Mouse (Mus musculus) heart, embryonic 10.5 days (tissue): ENCODE measurements around the gene Galnt4. TPM values are rescaled to one million over a fixed set of nuclear protein-coding genes. Genes with fewer than 3 reads are reported as not detected.

Experiments
- DNase-seq: peaks from one replicate; pipeline ENCODE4 v3.0.0-alpha.2; 2017; ENCODE audit warnings: low spot score
- H3K27ac ChIP-seq: fragments of 300-500 bp; sonication (generic); 2 replicates; pipeline ENCODE4 v1.5.1; 2016; ENCODE audit warnings: mild to moderate bottlenecking
- H3K27me3 ChIP-seq: fragments of 300-500 bp; sonication (generic); 2 replicates; pipeline ENCODE4 v1.6.1; 2016; ENCODE audit warnings: mild to moderate bottlenecking; ENCODE audit not compliant: poor library complexity, insufficient read depth, severe bottlenecking
- H3K36me3 ChIP-seq: fragments of 300-500 bp; sonication (generic); 2 replicates; pipeline ENCODE4 v1.6.1; 2016; ENCODE audit warnings: mild to moderate bottlenecking, moderate library complexity
- H3K4me1 ChIP-seq: fragments of 300-500 bp; sonication (generic); 2 replicates; pipeline ENCODE4 v1.6.1; 2016; ENCODE audit warnings: mild to moderate bottlenecking
- H3K4me3 ChIP-seq: fragments of 300-500 bp; sonication (generic); 2 replicates; pipeline ENCODE4 v1.5.1; 2016; ENCODE audit warnings: mild to moderate bottlenecking, moderate library complexity
- H3K9me3 ChIP-seq: fragments of 300-500 bp; sonication (generic); 2 replicates; pipeline ENCODE4 v1.6.1; 2016; ENCODE audit warnings: mild to moderate bottlenecking, moderate library complexity
- WGBS: fragments of 180-500 bp; shearing (Covaris S2); methylation state at CpG from one replicate; pipeline ENCODE4 v1.1.7; 2016; 5-methylcytosine and 5-hydroxymethylcytosine counted together
- polyA plus RNA-seq: library from polyadenylated mRNA; unstranded; fragments of >200 nt; fragmentation: Nextera tagmentation; extraction: Ambion mirVana; gene quantifications from 2 replicates; pipeline ENCODE4 v1.2.1, GENCODE M21; 2016

The Galnt4 gene
- polyA plus RNA-seq: 6.6 TPM in 2 replicates

DNA sequence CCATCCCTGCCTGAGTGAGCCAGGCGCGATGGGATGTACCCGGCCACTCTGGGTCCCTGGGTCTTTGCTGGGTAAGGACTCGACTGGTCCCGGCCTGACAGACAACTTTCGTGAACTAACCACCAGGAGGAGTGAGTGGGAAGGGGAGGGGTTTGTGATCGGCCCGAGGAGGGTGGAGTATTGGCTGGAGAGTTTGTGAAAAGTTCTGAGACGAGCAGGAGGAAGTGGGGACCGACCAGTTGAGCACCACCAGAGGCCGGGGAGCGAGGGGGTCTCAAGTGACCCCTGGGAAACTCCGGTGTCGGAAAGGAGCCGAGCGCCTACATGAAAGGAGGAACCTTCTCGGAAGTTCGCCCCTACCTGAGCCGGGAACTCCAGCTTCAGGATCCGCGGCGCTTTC lies at the start of gene Galnt4:
Galnt4 (plus strand) TSS at position 196 of the 400 bp plus-strand sequence.
- H3K36me3 ChIP-seq: peaks cover 27% of the 10 kb centered on the region
- peaks cover 11% of the 10 kb centered on the region for H3K4me1 ChIP-seq
- no peaks in the 10 kb centered on the region for H3K27me3 ChIP-seq
- DNase-seq: peak; percentile 95
- peak within 1 kb of the TSS; percentile 93 for H3K4me3 ChIP-seq
- H3K9me3 ChIP-seq: no peaks in the 10 kb centered on the region
- WGBS: under 1% methylated on average over 22 of the region's 22 CpGs
- peak within 1 kb of the TSS; percentile 95 for H3K27ac ChIP-seq

DNA sequence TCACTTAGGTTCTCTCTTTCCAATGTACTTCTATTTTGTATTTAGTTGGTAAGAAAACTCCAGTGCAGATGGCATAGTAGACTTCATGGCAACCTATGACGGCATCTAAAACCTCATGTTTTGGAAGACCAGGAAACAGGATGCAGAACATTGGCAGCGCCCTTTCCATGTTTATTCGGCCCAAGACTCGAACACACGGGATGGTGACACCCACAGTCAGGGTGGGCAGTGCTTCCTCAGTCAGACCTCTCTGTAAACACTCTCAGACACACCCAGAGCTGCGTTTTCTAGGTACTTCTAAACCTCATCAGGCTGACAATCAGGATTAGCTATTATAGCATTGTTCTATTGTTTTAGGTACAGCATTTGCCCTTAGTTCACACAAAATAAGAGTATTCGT lies 47.4 kb upstream of the Galnt4 start:
- DNase-seq: peak; percentile 14
- WGBS: 85% methylated on average over 7 of the region's 7 CpGs
- Histone ChIP-seq H3K36me3 (no peaks in the 10 kb centered on the region), H3K9me3 (no peaks in the 10 kb centered on the region), H3K27me3 (no peaks in the 10 kb centered on the region), H3K4me3 (no peak overlapping the region), H3K27ac (no peak overlapping the region), H3K4me1 (no peaks in the 10 kb centered on the region)

GRCm38 (mm10) chr10:99061418-99061817 lies 46.5 kb upstream of the Galnt4 start:
- no peaks in the 10 kb centered on the region for H3K36me3 ChIP-seq
- H3K27me3 ChIP-seq: no peaks in the 10 kb centered on the region
- no peaks in the 10 kb centered on the region for H3K9me3 ChIP-seq
- no peaks in the 10 kb centered on the region for H3K4me1 ChIP-seq
- no peak overlapping the region for H3K4me3 ChIP-seq
- 85% methylated on average over 10 of the region's 10 CpGs for WGBS
- no peak overlapping the region for H3K27ac ChIP-seq
- DNase-seq: no peak

- Histone ChIP-seq H3K36me3 (no peaks in the 10 kb centered on the region), H3K27me3 (no peaks in the 10 kb centered on the region), H3K4me3 (no peak overlapping the region), H3K9me3 (no peaks in the 10 kb centered on the region), H3K4me1 (no peaks in the 10 kb centered on the region), H3K27ac (no peak overlapping the region)
- 82% methylated on average over 5 of the region's 5 CpGs for WGBS
- DNase-seq: no peak
These were observed 45.4 kb upstream of the Galnt4 start for GRCm38 (mm10) chr10:99062546-99062945.

DNA sequence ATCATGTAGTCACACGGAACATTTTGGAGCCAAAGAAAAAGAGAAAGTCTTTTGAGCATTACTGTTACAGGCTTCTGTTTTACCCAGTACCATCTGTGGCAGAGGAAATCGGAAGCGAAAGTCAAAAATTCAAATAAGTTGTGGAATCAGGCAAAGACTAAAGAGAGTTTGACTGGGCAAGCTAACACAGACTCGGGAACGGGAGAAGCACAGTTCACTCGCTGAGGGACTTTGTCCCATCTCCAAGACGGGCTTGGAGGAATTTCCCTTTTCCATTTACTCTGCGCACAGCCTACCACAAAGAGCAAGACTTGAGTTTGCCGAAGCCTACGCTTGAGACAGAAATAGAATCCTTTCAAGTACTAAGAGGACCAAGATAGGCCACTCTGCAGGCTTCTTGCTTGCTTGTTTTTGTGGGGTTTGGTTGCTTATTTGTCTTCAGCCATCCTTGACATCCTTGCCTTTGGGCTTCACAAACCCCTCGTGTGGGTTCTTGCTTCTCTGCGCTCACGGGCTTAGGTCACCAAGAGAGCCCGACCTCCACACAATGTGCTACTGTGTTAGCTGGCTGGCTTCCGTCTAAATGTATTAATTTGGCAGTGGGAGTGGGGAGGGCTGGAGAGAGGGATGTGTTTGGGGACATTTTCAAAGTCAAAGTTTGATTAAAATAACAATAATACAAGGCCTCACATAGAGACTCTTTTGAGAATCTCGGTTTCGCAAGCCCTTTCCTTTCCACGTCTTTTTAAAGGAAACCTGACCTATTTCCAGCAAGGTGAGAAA lies 31.7 kb upstream of the Galnt4 start:
- H3K27me3 ChIP-seq: no peaks in the 10 kb centered on the region
- H3K9me3 ChIP-seq: no peaks in the 10 kb centered on the region
- no peaks in the 10 kb centered on the region for H3K36me3 ChIP-seq
- H3K4me3 ChIP-seq: no peak overlapping the region; the same call in 1 of the 2 replicates
- peak overlapping the region; percentile 32; the same call in 1 of the 2 replicates for H3K27ac ChIP-seq
- no peak for DNase-seq
- no peaks in the 10 kb centered on the region for H3K4me1 ChIP-seq
- 68% methylated on average over 18 of the region's 18 CpGs for WGBS

- peak; percentile 61 for DNase-seq
- Histone ChIP-seq H3K9me3 (no peaks in the 10 kb centered on the region), H3K27ac (no peak overlapping the region), H3K4me3 (no peak overlapping the region), H3K36me3 (no peaks in the 10 kb centered on the region), H3K27me3 (no peaks in the 10 kb centered on the region), H3K4me1 (peaks cover 4% of the 10 kb centered on the region; the same call in 1 of the 2 replicates)
- 78% methylated on average over 2 of the region's 2 CpGs for WGBS
These were observed 29.3 kb upstream of the Galnt4 start for GRCm38 (mm10) chr10:99078621-99079020.

DNA sequence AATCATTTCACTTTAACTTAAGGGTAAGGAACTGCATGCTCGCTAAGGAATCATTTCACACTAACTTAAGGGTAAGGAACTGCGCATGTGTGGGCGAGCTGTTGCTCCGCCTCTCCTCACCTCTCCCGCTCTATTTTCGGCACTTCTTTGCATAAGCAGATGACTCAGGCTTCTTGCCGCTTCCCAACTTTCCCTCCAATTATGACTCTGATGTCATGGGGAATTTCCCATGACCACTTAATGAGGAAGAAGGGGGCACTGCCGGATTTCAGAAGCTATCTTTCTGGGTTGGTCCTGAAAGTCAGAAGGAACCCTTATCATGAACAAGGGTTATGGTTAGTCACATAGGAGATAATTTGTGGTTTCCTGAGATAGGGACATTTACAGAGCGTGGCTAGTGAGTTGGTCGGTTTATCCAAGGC lies 26.4 kb upstream of the Galnt4 start:
- no peaks in the 10 kb centered on the region for H3K36me3 ChIP-seq
- WGBS: 77% methylated on average over 10 of the region's 10 CpGs
- no peaks in the 10 kb centered on the region for H3K9me3 ChIP-seq
- peak; percentile 53 for DNase-seq
- peaks cover 8% of the 10 kb centered on the region; the same call in 1 of the 2 replicates for H3K4me1 ChIP-seq
- H3K27me3 ChIP-seq: no peaks in the 10 kb centered on the region
- H3K4me3 ChIP-seq: no peak overlapping the region
- no peak overlapping the region for H3K27ac ChIP-seq

DNA sequence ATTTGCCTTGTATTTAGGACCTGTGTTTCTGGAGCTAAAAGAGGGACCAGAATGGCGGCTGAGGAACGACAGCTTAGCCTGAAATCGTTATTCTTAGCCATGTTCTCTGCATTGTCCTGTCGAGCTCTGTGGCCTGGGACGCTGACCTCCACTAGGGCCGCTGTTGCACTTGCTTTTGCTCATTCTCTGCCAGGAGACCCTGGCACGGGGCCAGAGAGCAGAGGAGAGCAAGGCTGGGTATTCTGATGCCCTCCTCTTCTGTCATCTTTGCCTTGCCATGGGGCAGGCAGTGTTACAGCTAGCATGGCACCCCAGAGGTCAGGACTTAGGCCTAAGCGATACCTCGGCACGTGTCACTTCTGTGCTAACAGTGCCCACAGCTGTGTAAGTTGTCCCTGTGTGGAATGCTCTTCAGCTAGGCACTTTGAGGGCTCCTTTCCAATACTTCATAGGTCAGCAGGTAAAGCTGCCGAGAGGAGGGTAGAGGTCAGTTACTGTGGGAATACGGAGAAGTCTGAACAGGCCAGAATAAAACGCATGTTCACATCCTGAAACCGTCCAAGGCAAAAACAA lies 24.4 kb upstream of the Galnt4 start:
- no peak overlapping the region for H3K4me3 ChIP-seq
- no peak for DNase-seq
- no peaks in the 10 kb centered on the region for H3K36me3 ChIP-seq
- H3K27me3 ChIP-seq: no peaks in the 10 kb centered on the region
- no peak overlapping the region for H3K27ac ChIP-seq
- H3K9me3 ChIP-seq: no peaks in the 10 kb centered on the region
- H3K4me1 ChIP-seq: peaks cover 8% of the 10 kb centered on the region; the same call in 1 of the 2 replicates
- 85% methylated on average over 14 of the region's 14 CpGs for WGBS

DNA sequence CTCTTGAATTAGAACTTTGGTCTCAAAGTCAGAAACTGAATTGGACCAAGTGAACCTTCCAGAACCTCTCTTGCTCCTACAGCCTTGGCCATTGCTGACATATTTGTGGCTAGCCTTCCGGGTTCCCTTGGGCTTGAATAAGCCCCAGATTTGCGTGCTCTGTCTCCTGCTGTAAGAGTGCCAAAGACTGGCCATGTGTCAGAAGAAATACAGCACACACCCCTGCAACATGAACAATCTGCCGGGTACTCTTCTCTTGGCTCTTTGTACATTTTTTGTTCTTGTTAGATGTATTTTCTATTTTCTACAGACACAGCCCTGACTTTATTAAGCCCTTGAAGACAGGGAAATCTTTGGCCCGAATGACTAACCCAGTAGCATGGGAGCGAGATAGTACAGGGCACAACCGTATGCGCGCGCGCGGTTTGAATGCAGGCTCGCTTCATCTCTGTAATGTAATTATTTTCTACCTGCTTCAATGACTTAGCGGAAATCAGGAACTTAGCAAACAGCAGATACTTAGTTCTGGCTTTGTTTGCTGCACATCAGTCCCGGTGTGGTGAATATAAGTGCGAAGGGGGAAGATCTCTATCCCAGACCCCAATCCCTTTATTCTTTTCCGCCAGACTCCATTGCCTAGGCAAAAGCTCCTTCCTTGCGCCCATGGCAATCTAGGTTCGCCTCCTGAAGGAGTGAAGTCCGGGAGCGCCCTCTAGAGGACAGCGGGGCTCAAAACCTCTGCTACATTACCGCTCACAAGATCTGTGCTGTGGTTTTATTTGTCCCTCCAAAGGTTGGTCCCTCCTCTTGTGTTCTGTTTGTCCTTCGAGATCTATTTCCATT lies 23.3 kb upstream of the Galnt4 start:
- peak; percentile 90 for DNase-seq
- Histone ChIP-seq H3K36me3 (no peaks in the 10 kb centered on the region), H3K4me3 (no peak overlapping the region), H3K27ac (no peak overlapping the region), H3K4me1 (peaks cover 8% of the 10 kb centered on the region; the same call in 1 of the 2 replicates), H3K27me3 (no peaks in the 10 kb centered on the region), H3K9me3 (no peaks in the 10 kb centered on the region)
- WGBS: 47% methylated on average over 23 of the region's 23 CpGs

- no peak overlapping the region for H3K27ac ChIP-seq
- 62% methylated on average over 6 of the region's 6 CpGs for WGBS
- peaks cover 8% of the 10 kb centered on the region; the same call in 1 of the 2 replicates for H3K4me1 ChIP-seq
- H3K27me3 ChIP-seq: no peaks in the 10 kb centered on the region
- DNase-seq: no peak
- no peaks in the 10 kb centered on the region for H3K9me3 ChIP-seq
- H3K4me3 ChIP-seq: no peak overlapping the region
- H3K36me3 ChIP-seq: no peaks in the 10 kb centered on the region
These were observed 22.7 kb upstream of the Galnt4 start for GRCm38 (mm10) chr10:99085240-99085587.

GRCm38 (mm10) chr10:99086029-99086428 lies 21.9 kb upstream of the Galnt4 start:
- no peak for DNase-seq
- Histone ChIP-seq H3K36me3 (no peaks in the 10 kb centered on the region), H3K4me3 (no peak overlapping the region), H3K27ac (no peak overlapping the region), H3K27me3 (no peaks in the 10 kb centered on the region), H3K4me1 (peaks cover 8% of the 10 kb centered on the region; the same call in 1 of the 2 replicates), H3K9me3 (no peaks in the 10 kb centered on the region)
- 65% methylated on average over 6 of the region's 6 CpGs for WGBS

- H3K9me3 ChIP-seq: no peaks in the 10 kb centered on the region
- WGBS: 80% methylated on average over 6 of the region's 6 CpGs
- H3K27ac ChIP-seq: no peak overlapping the region
- H3K4me3 ChIP-seq: no peak overlapping the region
- no peaks in the 10 kb centered on the region for H3K36me3 ChIP-seq
- peaks cover 3% of the 10 kb centered on the region; the same call in 1 of the 2 replicates for H3K4me1 ChIP-seq
- no peak for DNase-seq
- no peaks in the 10 kb centered on the region for H3K27me3 ChIP-seq
These were observed 18.1 kb upstream of the Galnt4 start for GRCm38 (mm10) chr10:99089906-99090305.

DNA sequence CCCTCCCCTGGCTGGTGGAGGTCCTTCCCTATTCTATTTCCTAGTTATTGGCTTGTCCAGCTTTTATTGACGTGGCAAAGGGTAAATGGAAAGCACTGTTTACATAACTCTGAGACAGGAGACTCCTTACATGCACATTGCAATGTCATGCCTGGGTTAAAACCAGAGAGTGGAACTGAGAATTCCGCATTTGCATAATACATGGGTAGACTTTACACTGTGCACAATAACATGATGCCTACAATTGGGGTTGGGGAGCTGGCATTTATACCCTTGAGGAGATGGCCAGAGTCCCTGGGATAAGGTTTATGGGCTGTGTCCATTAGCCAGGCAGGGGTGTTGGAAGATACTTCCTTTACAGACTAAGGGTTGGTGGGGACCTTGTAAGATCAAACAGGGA lies 14.6 kb upstream of the Galnt4 start:
- H3K4me3 ChIP-seq: no peak overlapping the region
- DNase-seq: no peak
- H3K36me3 ChIP-seq: no peaks in the 10 kb centered on the region
- no peaks in the 10 kb centered on the region for H3K27me3 ChIP-seq
- H3K4me1 ChIP-seq: no peaks in the 10 kb centered on the region
- H3K9me3 ChIP-seq: no peaks in the 10 kb centered on the region
- no peak overlapping the region for H3K27ac ChIP-seq
- WGBS: 79% methylated on average over 2 of the region's 2 CpGs
